Mouse (Mus musculus) kidney, embryonic 14.5 days (tissue): ENCODE results near the gene Tbl1x. TPM values are rescaled to one million over a fixed set of nuclear protein-coding genes. Genes with fewer than 3 reads are reported as not detected.

Experiments used
- ATAC-seq: fragments of 200-750 bp; cut with Nextera tagmentation; 2 replicates; pipeline ENCODE4 v1.8.0; 2017; ENCODE audit warnings: moderate number of reproducible peaks, mild to moderate bottlenecking, moderate TSS enrichment, moderate library complexity; ENCODE audit not compliant: low FRiP score, low TSS enrichment
- H3K27ac ChIP-seq: fragments of 300-500 bp; sonication (generic); 2 replicates; pipeline ENCODE4 v1.5.1; 2014; ENCODE audit warnings: low read depth, mild to moderate bottlenecking, low read length, moderate library complexity, mixed read lengths
- H3K27me3 ChIP-seq: fragments of 300-500 bp; sonication (generic); 2 replicates; pipeline ENCODE4 v1.6.1; 2014; ENCODE audit warnings: mild to moderate bottlenecking, low read length; ENCODE audit not compliant: control insufficient read depth, insufficient read depth
- H3K36me3 ChIP-seq: fragments of 300-500 bp; sonication (generic); 2 replicates; pipeline ENCODE4 v1.6.1; 2014; ENCODE audit warnings: low read length, mixed read lengths; ENCODE audit not compliant: control insufficient read depth, insufficient read depth
- H3K4me1 ChIP-seq: fragments of 300-500 bp; sonication (generic); 2 replicates; pipeline ENCODE4 v1.6.1; 2014; ENCODE audit warnings: low read length, mixed read lengths; ENCODE audit not compliant: control insufficient read depth, insufficient read depth
- H3K4me2 ChIP-seq: fragments of 300-500 bp; sonication (generic); replicated peaks from 2 replicates; pipeline ENCODE4 v1.6.1; 2014; ENCODE audit warnings: low read depth, mild to moderate bottlenecking, low read length
- H3K4me3 ChIP-seq: fragments of 300-500 bp; sonication (generic); 2 replicates; pipeline ENCODE4 v1.5.1; 2014; ENCODE audit warnings: mild to moderate bottlenecking, low read length
- H3K9ac ChIP-seq: fragments of 300-500 bp; sonication (generic); 2 replicates; pipeline ENCODE4 v1.6.1; 2014; ENCODE audit warnings: low read depth, mild to moderate bottlenecking, low read length, moderate library complexity
- H3K9me3 ChIP-seq: fragments of 300-500 bp; sonication (generic); 2 replicates; pipeline ENCODE4 v1.6.1; 2016; ENCODE audit warnings: low read length; ENCODE audit not compliant: control insufficient read depth
- WGBS: fragments of 180-500 bp; shearing (Covaris S2); extraction: QIAGEN DNeasy Blood & Tissue Kit; methylation state at CpG from one replicate; pipeline ENCODE4 v1.1.7; 2014; 5-methylcytosine and 5-hydroxymethylcytosine counted together
- polyA plus RNA-seq: library from polyadenylated mRNA; unstranded; fragments of >200 nt; fragmentation: Nextera tagmentation; extraction: Ambion mirVana; gene quantifications from 2 replicates; pipeline ENCODE4 v1.2.1, GENCODE M21; 2014

Gene Tbl1x
- polyA plus RNA-seq, 1 experiment from 2014 or later, result 98.9 TPM

DNA sequence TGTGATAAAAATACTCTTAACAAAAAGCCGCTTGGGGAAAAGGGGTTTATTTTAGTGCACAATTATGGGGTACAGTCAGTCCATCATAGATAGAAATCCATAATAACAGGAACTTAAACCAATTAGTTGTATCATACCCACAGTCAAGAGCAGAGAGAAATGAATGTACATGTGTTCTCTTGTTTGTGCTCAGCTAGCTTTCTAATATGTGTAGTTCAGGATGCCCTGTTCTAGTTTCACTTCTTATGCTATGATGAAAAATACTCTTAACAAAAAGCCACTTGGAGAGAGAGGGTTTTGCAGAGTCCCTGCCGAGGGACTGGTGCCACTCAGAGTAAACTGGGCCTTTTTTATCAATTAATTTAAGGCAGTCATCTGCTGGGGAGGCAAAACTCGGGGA is 101.1 kb downstream of the Tbl1x start:
- 83% methylated on average over 3 of the region's 3 CpGs for WGBS

DNA sequence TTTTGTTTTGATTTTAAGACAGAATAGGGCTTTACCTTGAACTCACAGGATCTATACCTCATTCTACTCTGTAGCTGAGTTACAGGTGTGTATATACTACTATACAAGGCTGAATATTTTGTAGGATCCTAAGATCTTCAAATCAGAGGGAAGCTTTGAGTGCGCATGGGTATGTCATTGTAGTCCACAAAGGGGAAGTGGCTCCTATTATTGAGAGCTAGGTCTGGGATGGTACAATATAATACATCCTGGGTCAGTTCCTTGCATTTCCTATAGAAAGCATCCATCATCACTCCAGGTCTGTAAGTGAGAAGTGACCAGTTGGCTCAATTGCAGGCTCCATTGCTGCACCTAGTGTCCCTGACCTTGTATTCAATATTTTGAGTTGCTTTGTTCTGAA is 102.2 kb downstream of the Tbl1x start:
- no peaks in the 10 kb centered on the region for H3K36me3 ChIP-seq
- no peaks in the 10 kb centered on the region for H3K9me3 ChIP-seq
- no peak overlapping the region for H3K4me3 ChIP-seq
- WGBS, result 100% methylated on average over 1 of the region's 1 CpGs
- no peak overlapping the region for H3K4me2 ChIP-seq
- ATAC-seq, result no peak
- H3K27ac ChIP-seq, result no peak overlapping the region
- H3K27me3 ChIP-seq, result no peaks in the 10 kb centered on the region
- H3K4me1 ChIP-seq, result peaks cover 4% of the 10 kb centered on the region; the same call in 1 of the 2 replicates
- H3K9ac ChIP-seq, result no peak overlapping the region

More for the DNA sequence above, 101.1 kb downstream of the Tbl1x start:
- Histone ChIP-seq H3K27ac (no peak overlapping the region), H3K4me1 (peaks cover 4% of the 10 kb centered on the region; the same call in 1 of the 2 replicates), H3K4me2 (no peak overlapping the region), H3K9me3 (no peaks in the 10 kb centered on the region), H3K9ac (no peak overlapping the region), H3K36me3 (no peaks in the 10 kb centered on the region), H3K27me3 (no peaks in the 10 kb centered on the region), H3K4me3 (no peak overlapping the region)
- no peak for ATAC-seq

DNA sequence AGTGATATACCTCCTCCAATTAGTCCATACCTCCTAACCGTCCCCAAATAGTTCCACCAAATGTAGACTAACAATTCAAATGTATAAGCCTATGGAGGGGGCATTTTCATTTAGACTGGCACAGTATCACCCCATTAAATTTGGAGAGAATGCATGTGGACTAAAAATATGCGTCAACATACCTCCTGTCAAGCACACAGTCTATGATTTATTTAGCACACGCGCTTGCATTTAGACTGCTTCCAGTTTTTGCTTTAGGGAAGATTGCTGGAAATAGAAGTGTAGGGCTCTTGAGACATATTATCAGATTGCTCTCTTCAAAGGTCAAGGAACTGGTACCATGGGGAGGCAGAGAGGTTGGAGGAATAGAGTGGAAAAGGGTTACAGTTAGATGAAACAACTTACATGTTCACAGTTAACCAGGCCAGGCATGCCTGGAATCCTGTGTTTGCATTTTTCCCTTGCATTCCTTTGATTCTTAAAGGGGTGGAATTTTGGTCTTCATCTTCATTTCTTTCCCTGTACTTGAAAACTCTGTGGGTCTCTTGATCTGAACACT is 105.0 kb downstream of the Tbl1x start:
- Histone ChIP-seq H3K9ac (no peak overlapping the region), H3K27ac (no peak overlapping the region), H3K36me3 (no peaks in the 10 kb centered on the region), H3K27me3 (no peaks in the 10 kb centered on the region), H3K9me3 (no peaks in the 10 kb centered on the region), H3K4me1 (peaks cover 4% of the 10 kb centered on the region; the same call in 1 of the 2 replicates), H3K4me2 (no peak overlapping the region), H3K4me3 (no peak overlapping the region)
- ATAC-seq, result no peak
- 67% methylated on average over 4 of the region's 4 CpGs for WGBS

DNA sequence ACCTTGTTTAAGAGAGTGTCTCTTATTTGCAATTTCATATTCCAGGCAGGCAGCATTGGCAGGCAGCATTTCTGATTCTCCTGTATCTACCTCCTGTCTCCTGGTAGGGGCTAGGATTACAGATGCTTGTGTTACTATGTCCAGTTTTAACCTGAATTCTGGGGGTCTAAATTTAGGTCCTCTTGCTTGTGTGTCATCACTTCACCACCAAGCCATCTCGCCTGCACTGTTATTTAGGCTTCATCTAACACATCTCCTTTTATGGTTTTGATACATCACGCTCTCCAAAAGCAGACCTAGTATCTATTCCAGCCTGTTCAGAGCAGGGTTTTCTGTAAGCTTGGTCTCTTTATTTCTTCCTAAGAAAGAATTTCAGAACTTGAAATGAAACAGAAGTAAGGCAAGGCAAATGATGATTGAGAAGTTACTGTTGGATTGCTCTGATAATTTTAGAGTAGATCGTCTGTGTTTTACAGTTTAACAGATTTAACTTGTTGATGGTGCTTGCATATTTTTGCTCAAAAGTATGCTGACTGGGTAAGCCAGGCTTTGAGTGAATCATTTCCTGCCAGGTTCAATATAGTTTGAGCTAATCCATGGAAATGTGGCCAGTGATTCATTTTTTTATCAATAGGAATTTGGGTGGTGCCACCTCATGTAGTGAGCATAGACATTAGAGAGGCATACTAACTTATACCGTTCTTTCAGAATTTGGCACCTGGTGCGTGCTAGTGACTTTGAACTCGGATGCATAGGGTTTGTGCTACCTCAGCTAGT is 106.7 kb downstream of the Tbl1x start:
- no peak overlapping the region for H3K27ac ChIP-seq
- no peak for ATAC-seq
- H3K36me3 ChIP-seq, result no peaks in the 10 kb centered on the region
- WGBS, result 86% methylated on average over 6 of the region's 6 CpGs
- H3K9ac ChIP-seq, result no peak overlapping the region
- H3K4me3 ChIP-seq, result no peak overlapping the region
- H3K27me3 ChIP-seq, result no peaks in the 10 kb centered on the region
- no peak overlapping the region for H3K4me2 ChIP-seq
- H3K9me3 ChIP-seq, result no peaks in the 10 kb centered on the region
- peaks cover 4% of the 10 kb centered on the region; the same call in 1 of the 2 replicates for H3K4me1 ChIP-seq

DNA sequence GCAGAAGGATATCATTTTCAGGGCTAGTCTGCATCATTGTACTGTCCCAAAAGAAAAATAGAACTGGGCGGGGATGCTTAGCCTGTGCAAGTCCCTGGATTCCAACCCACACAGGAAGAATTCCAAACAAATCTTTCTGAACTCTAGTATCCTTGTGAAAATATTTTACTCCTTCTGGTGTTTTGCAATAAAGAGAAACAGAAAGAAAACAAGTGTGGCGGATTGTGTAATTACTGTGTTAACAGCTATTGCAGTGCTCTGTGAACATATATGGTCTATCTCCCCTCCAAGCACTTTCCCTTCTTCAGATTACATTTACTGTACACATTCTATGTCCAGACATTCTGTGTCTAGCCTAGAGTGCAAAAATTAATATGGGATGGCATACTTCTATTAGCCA is 119.6 kb downstream of the Tbl1x start:
- H3K4me2 ChIP-seq, result no peak overlapping the region
- H3K27ac ChIP-seq, result no peak overlapping the region
- ATAC-seq, result no peak
- H3K27me3 ChIP-seq, result no peaks in the 10 kb centered on the region
- no peaks in the 10 kb centered on the region; the same call in 1 of the 2 replicates for H3K36me3 ChIP-seq
- H3K4me1 ChIP-seq, result no peaks in the 10 kb centered on the region
- 79% methylated on average over 2 of the region's 2 CpGs for WGBS
- no peaks in the 10 kb centered on the region for H3K9me3 ChIP-seq
- no peak overlapping the region for H3K9ac ChIP-seq
- H3K4me3 ChIP-seq, result no peak overlapping the region

DNA sequence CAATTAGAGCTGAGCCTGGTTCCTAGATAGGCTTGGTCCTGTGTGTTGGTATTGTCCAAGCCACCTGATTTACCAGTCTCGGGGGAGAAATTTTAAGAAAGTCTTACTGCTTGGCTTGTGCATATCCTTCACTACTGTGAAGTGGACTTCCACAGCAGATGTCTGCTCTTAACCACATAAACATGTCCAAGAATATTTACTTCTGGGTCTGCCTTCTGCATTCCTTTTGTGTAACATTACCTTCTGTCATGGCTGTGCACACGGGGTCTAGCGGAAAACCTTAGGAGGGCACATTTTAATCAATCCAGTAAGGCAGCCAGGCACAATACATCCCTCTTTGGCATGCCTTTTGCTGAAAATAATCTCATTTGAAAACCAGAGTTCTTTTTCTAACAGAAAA is 125.7 kb downstream of the Tbl1x start:
- ATAC-seq, result peak; percentile 78
- no peaks in the 10 kb centered on the region; the same call in 1 of the 2 replicates for H3K36me3 ChIP-seq

DNA sequence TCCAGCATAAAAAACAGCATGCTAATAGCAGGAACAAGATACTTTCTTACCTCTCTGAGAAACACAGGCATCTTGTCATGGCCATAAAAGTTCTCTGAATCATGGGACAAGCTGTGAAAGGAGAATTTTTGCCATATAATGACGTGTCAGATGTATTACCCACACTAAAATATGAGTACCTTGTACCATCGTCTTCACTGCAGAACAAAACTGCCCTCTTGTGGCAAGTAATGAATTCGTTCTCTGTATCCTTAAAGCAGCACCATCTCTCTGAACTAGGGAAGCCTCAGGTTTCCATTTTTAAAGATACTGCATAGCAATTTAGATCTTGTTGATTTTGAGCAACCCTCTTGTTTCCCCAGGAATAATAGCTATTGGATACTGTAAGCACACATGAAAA is 127.3 kb downstream of the Tbl1x start:
- Histone ChIP-seq H3K4me1 (no peaks in the 10 kb centered on the region), H3K27ac (no peak overlapping the region), H3K9me3 (no peaks in the 10 kb centered on the region), H3K4me2 (no peak overlapping the region), H3K9ac (no peak overlapping the region), H3K27me3 (no peaks in the 10 kb centered on the region), H3K36me3 (no peaks in the 10 kb centered on the region; the same call in 1 of the 2 replicates), H3K4me3 (no peak overlapping the region)
- 14% methylated on average over 3 of the region's 3 CpGs for WGBS
- no peak for ATAC-seq

More for the DNA sequence above, 125.7 kb downstream of the Tbl1x start:
- WGBS, result 49% methylated on average over 3 of the region's 3 CpGs
- no peak overlapping the region for H3K9ac ChIP-seq
- no peaks in the 10 kb centered on the region for H3K27me3 ChIP-seq
- no peaks in the 10 kb centered on the region for H3K9me3 ChIP-seq
- no peak overlapping the region for H3K4me2 ChIP-seq
- H3K4me1 ChIP-seq, result no peaks in the 10 kb centered on the region
- H3K4me3 ChIP-seq, result no peak overlapping the region
- no peak overlapping the region for H3K27ac ChIP-seq

DNA sequence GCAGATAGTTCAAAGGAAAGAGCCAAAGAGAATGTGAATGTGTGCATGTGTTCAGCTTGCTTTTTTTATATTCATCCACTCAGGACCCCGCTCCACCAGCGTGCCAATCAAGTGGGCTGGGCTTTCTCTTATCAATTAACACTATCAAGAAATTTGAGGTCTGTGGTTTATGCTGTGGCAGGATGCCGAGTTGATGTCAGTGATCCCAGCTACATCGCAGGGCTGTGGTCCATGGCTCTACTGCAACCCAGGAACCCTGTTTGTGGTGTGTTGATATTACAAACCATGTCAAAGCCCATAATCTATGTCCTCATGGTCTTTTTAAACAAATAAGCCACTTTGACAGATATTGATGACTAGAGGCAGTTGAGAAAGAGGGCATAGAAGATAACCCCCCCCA is 129.5 kb downstream of the Tbl1x start:
- Histone ChIP-seq H3K4me3 (no peak overlapping the region), H3K36me3 (peaks cover 4% of the 10 kb centered on the region; the same call in 1 of the 2 replicates), H3K27me3 (no peaks in the 10 kb centered on the region), H3K4me1 (no peaks in the 10 kb centered on the region), H3K4me2 (no peak overlapping the region), H3K27ac (no peak overlapping the region), H3K9me3 (no peaks in the 10 kb centered on the region), H3K9ac (no peak overlapping the region)
- 85% methylated on average over 4 of the region's 4 CpGs for WGBS
- no peak for ATAC-seq

DNA sequence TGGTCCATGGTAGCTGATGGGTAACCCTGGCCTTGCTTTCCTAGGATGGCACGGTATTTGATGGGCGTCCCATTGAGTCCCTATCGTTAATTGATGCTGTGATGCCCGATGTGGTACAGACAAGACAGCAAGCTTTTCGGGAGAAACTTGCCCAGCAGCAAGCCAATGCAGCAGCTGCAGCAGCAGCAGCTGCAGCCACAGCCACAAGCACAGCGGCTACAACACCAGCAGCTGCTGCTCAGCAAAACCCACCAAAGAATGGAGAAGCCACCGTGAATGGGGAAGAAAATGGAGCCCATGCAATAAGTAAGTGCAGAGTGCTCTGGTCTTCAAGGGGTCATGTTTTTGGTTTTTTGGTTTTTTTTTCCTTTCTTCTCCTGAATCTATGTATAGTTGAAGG is 135.4 kb downstream of the Tbl1x start:
- Histone ChIP-seq H3K4me1 (no peaks in the 10 kb centered on the region), H3K27ac (no peak overlapping the region), H3K9ac (no peak overlapping the region), H3K4me3 (no peak overlapping the region), H3K9me3 (no peaks in the 10 kb centered on the region), H3K4me2 (no peak overlapping the region), H3K36me3 (peaks cover 33% of the 10 kb centered on the region; the same call in 1 of the 2 replicates), H3K27me3 (no peaks in the 10 kb centered on the region)
- ATAC-seq, result no peak
- 92% methylated on average over 7 of the region's 7 CpGs for WGBS
